ENCODE assay signal across 8 mouse cellular contexts in the genomic region with DNA sequence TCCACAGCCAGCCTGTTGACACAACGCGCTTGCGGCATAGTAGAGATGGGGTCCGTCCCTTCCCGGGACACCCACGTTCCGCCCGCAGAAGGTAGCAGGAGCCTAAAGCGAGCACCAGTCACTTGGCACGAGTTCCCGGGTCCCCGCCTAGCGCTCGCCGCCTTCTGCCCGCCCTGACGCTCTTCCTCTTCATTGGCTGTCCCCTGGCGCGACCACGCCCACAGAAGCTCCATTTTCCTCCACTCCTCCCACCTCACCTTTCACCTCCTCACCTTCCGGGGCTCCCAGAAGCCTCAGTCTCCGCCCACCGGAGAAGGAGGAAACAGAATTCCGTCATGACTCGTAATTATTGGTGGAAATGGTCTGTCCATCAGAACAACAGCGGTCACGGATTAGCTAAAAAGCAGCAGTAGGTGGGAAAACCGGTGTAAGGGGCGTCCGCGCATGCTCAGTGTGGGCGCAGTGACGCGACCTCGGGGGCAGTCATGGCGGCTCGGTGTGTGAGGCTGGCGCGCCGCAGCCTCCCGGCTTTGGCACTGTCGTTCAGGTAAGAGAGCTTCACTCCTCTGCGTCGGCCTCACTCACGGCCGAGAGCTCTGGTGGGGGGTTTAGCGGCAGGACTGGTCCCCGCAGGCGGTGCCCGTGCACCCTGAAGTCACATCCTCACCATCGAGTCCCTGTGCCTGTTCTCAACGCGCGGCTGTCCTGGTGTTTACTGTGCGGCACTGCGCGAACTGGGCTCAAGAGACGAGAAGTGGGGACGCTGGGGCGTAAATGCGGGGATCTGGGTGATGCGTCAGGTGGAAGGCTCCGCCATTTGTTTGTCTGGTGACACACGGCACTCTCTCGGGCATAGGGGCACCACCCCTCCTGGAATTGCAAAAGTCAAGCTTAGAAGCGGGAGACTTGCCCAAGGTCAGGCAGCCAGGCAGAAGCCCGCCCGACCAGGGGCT. TPM values are rescaled to one million over a fixed set of nuclear protein-coding genes. Genes with fewer than 3 reads are reported as not detected.
DNase-seq lines count a peak whose midpoint lies in the region; ATAC-seq and TF ChIP-seq lines count a peak whose summit lies in the region.

A gene (plus strand): TSS at position 290 of the 953 bp plus-strand sequence.

- peaks cover 21% of the 10 kb centered on the region for H3K4me1 ChIP-seq in embryonic facial prominence, embryonic 13.5 days
- H3K4me1 ChIP-seq in kidney, adult 2 months (ENCODE audit: control insufficient read depth, insufficient read depth, low read length): peaks cover 16% of the 10 kb centered on the region; the same call in 1 of the 2 replicates
- H3K4me1 ChIP-seq in limb, embryonic 12.5 days (replicated peaks): peaks cover 15% of the 10 kb centered on the region
- H3K4me1 ChIP-seq in midbrain, embryonic 15.5 days: peaks cover 23% of the 10 kb centered on the region
- peaks cover 7% of the 10 kb centered on the region; the same call in 1 of the 2 replicates for H3K4me1 ChIP-seq in spleen, adult 2 months (ENCODE audit: control insufficient read depth, insufficient read depth, insufficient read length)

- no peaks in the 10 kb centered on the region for H3K27me3 ChIP-seq in embryonic facial prominence, embryonic 13.5 days
- no peaks in the 10 kb centered on the region for H3K27me3 ChIP-seq in kidney, adult 2 months (replicated peaks; ENCODE audit: control insufficient read depth, insufficient read depth, low read length)
- no peaks in the 10 kb centered on the region for H3K27me3 ChIP-seq in limb, embryonic 12.5 days
- no peaks in the 10 kb centered on the region for H3K27me3 ChIP-seq in midbrain, embryonic 15.5 days (replicated peaks)
- H3K27me3 ChIP-seq in spleen, adult 2 months (ENCODE audit: control insufficient read depth, insufficient read depth, low read length): no peaks in the 10 kb centered on the region

- H3K27ac ChIP-seq in embryonic facial prominence, embryonic 13.5 days: no peak within 1 kb of the TSS; the same call in 1 of the 2 replicates
- H3K27ac ChIP-seq in kidney, adult 2 months (ENCODE audit: insufficient read depth, low read depth, low read length): peak within 1 kb of the TSS; percentile 70
- peak within 1 kb of the TSS; percentile 45; the same call in 1 of the 2 replicates for H3K27ac ChIP-seq in limb, embryonic 12.5 days
- peak within 1 kb of the TSS; percentile 67 for H3K27ac ChIP-seq in midbrain, embryonic 15.5 days
- peak within 1 kb of the TSS; percentile 72 for H3K27ac ChIP-seq in spleen, adult 2 months (ENCODE audit: insufficient read depth, low read length)

- under 1% methylated on average over 68 of the region's 68 CpGs for WGBS in embryonic facial prominence, embryonic 13.5 days
- WGBS in kidney, adult 2 months: under 1% methylated on average over 68 of the region's 68 CpGs
- WGBS in limb, embryonic 12.5 days: under 1% methylated on average over 68 of the region's 68 CpGs
- under 1% methylated on average over 68 of the region's 68 CpGs for WGBS in midbrain, embryonic 15.5 days
- WGBS in spleen, adult 2 months: under 1% methylated on average over 68 of the region's 68 CpGs

- H3K4me2 ChIP-seq in embryonic facial prominence, embryonic 13.5 days: peak within 1 kb of the TSS; percentile 98
- peak within 1 kb of the TSS; percentile 95 for H3K4me2 ChIP-seq in limb, embryonic 12.5 days
- peak within 1 kb of the TSS; percentile 97 for H3K4me2 ChIP-seq in midbrain, embryonic 15.5 days

- peak; percentile 90 for ATAC-seq in embryonic facial prominence, embryonic 13.5 days (ENCODE audit: insufficient number of reproducible peaks, insufficient read depth, low FRiP score, low TSS enrichment, low read depth)
- ATAC-seq in limb, embryonic 12.5 days (ENCODE audit: insufficient number of reproducible peaks, insufficient read depth, low FRiP score, low TSS enrichment, low read depth): peak; percentile 91
- ATAC-seq in midbrain, embryonic 15.5 days (replicated peaks): peak; percentile 97

- peak; percentile 95 for DNase-seq in 3134 (ENCODE audit: extremely low read depth, insufficient read length, low spot score)
- DNase-seq in adrenal gland, postnatal 36 days: peak; percentile 98
- DNase-seq in heart, adult 18-20 months: peak; percentile 98 to 100
- peak; percentile 100 for DNase-seq in kidney, adult 2 months
- DNase-seq in spleen, adult 2 months (ENCODE audit: low read depth in 1 of 2, low spot score in 2 of 2): peak; percentile 98 to 100

- TF ChIP-seq CTCF in kidney, adult 2 months (conservative IDR thresholded peaks at IDR 0.05; ENCODE audit: insufficient read depth, insufficient read length, low read depth, low read length): no peak
- no peak for TF ChIP-seq CTCF in spleen, adult 2 months (IDR thresholded peaks at IDR 0.05; ENCODE audit: extremely low read depth, insufficient read depth, insufficient read length, insufficient replicate concordance)

- peak; percentile 49 for TF ChIP-seq POLR2A in kidney, adult 2 months (IDR thresholded peaks at IDR 0.05; ENCODE audit: low read depth, low read length)
- peak; percentile 78 for TF ChIP-seq POLR2A in spleen, adult 2 months (IDR thresholded peaks at IDR 0.05; ENCODE audit: low read depth, low read length)

- peak within 1 kb of the TSS; percentile 99 for H3K4me3 ChIP-seq in embryonic facial prominence, embryonic 13.5 days
- peak within 1 kb of the TSS; percentile 89 for H3K4me3 ChIP-seq in kidney, adult 2 months (ENCODE audit: insufficient read depth, low read depth, low read length)
- peak within 1 kb of the TSS; percentile 96 for H3K4me3 ChIP-seq in limb, embryonic 12.5 days (replicated peaks)
- peak within 1 kb of the TSS; percentile 68 for H3K4me3 ChIP-seq in midbrain, embryonic 15.5 days
- peak within 1 kb of the TSS; percentile 91 for H3K4me3 ChIP-seq in spleen, adult 2 months (ENCODE audit: extremely low read depth, insufficient read depth, insufficient read length)

- H3K36me3 ChIP-seq in embryonic facial prominence, embryonic 13.5 days: peaks cover 12% of the 10 kb centered on the region
- H3K36me3 ChIP-seq in kidney, adult 2 months (ENCODE audit: control insufficient read depth, insufficient read depth, low read length): peaks cover 3% of the 10 kb centered on the region; the same call in 1 of the 2 replicates
- peaks cover 24% of the 10 kb centered on the region for H3K36me3 ChIP-seq in limb, embryonic 12.5 days
- peaks cover 7% of the 10 kb centered on the region; the same call in 1 of the 2 replicates for H3K36me3 ChIP-seq in midbrain, embryonic 15.5 days (replicated peaks)
- peaks cover 6% of the 10 kb centered on the region for H3K36me3 ChIP-seq in spleen, adult 2 months (ENCODE audit: control insufficient read depth, insufficient read depth, low read length)

- H3K9me3 ChIP-seq in embryonic facial prominence, embryonic 13.5 days: no peaks in the 10 kb centered on the region
- no peaks in the 10 kb centered on the region for H3K9me3 ChIP-seq in limb, embryonic 12.5 days
- no peaks in the 10 kb centered on the region for H3K9me3 ChIP-seq in midbrain, embryonic 15.5 days

- peak within 1 kb of the TSS; percentile 87 for H3K9ac ChIP-seq in embryonic facial prominence, embryonic 13.5 days
- H3K9ac ChIP-seq in limb, embryonic 12.5 days (replicated peaks): peak within 1 kb of the TSS; percentile 80
- H3K9ac ChIP-seq in midbrain, embryonic 15.5 days: peak within 1 kb of the TSS; percentile 80

RNA-seq across cellular contexts. Expression of the gene that starts here (rescaled TPM):
- 10 to 100 TPM; 76.8 to 79.5 TPM for total RNA-seq in adrenal gland, postnatal 36 days (2021)
- 46.1 and 47.8 TPM in 2 replicates for polyA plus RNA-seq in embryonic facial prominence, embryonic 13.5 days (2015; fragmentation: Nextera tagmentation; extraction: Ambion mirVana)
- 10 to 100 TPM; 66.0 to 69.3 TPM for total RNA-seq in heart, adult 18-20 months (2021)
- 30.5 and 38.4 TPM in 2 replicates for polyA plus RNA-seq in kidney, adult 2 months (2012; rRNA removed)
- 48.0 and 48.8 TPM in 2 replicates for polyA plus RNA-seq in limb, embryonic 12.5 days (2016; fragmentation: Nextera tagmentation; extraction: Ambion mirVana)
- polyA plus RNA-seq in midbrain, embryonic 15.5 days (2015; fragmentation: Nextera tagmentation; extraction: Ambion mirVana): 41.0 and 43.0 TPM in 2 replicates
- 5.4 and 6.4 TPM in 2 replicates for polyA plus RNA-seq in spleen, adult 2 months (2012; rRNA removed)
